Mouse (Mus musculus): ENCODE data around the gene Rpl18. TPM values are rescaled to one million over a fixed set of nuclear protein-coding genes. Genes with fewer than 3 reads are reported as not detected.

Rpl18 gene
- polyA plus RNA-seq, 1 experiment from 2014 or later: 1,026 TPM

GRCm38 (mm10) chr7:45716952-45717917, 2.0 kb downstream of the Rpl18 start:
- DNase-seq (ENCODE audit: low spot score) (no peak), ATAC-seq (replicated peaks; ENCODE audit: insufficient number of reproducible peaks, low FRiP score, low TSS enrichment, low read depth) (peak; percentile 19)
- H3K27ac ChIP-seq (replicated peaks; ENCODE audit: low read depth, low read length): peak overlapping the region; percentile 48; the same call in 1 of the 2 replicates
- peak overlapping the region; percentile 87 for H3K4me3 ChIP-seq (ENCODE audit: low read depth, low read length)
- H3K4me2 ChIP-seq (ENCODE audit: low read depth, low read length): peak overlapping the region; percentile 71
- peak overlapping the region; percentile 78 for H3K9ac ChIP-seq (replicated peaks; ENCODE audit: low read length)
- peaks cover 21% of the 10 kb centered on the region for H3K36me3 ChIP-seq (replicated peaks; ENCODE audit: control insufficient read depth, insufficient read depth, low read depth, low read length)
- H3K27me3 ChIP-seq (ENCODE audit: control insufficient read depth, insufficient read depth, low read length): no peaks in the 10 kb centered on the region
- peaks cover 10% of the 10 kb centered on the region for H3K4me1 ChIP-seq (ENCODE audit: control insufficient read depth, insufficient read depth, low read length)
- no peaks in the 10 kb centered on the region for H3K9me3 ChIP-seq (replicated peaks; ENCODE audit: control insufficient read depth, low read length)
- WGBS: 12% methylated on average over 31 of the region's 31 CpGs

GRCm38 (mm10) chr7:45717918-45718297, 2.7 kb downstream of the Rpl18 start, which contains the start of gene Sphk2:
TSS of gene Sphk2 (minus strand) at chr7:45718002.
- peak; percentile 39 for ATAC-seq (replicated peaks; ENCODE audit: insufficient number of reproducible peaks, low FRiP score, low TSS enrichment, low read depth)
- no peaks in the 10 kb centered on the region for H3K27me3 ChIP-seq (ENCODE audit: control insufficient read depth, insufficient read depth, low read length)
- H3K4me2 ChIP-seq (ENCODE audit: low read depth, low read length): peak within 1 kb of the TSS; percentile 71
- H3K9me3 ChIP-seq (replicated peaks; ENCODE audit: control insufficient read depth, low read length): no peaks in the 10 kb centered on the region
- peak within 1 kb of the TSS; percentile 87 for H3K4me3 ChIP-seq (ENCODE audit: low read depth, low read length)
- peaks cover 10% of the 10 kb centered on the region for H3K4me1 ChIP-seq (ENCODE audit: control insufficient read depth, insufficient read depth, low read length)
- H3K27ac ChIP-seq (replicated peaks; ENCODE audit: low read depth, low read length): peak within 1 kb of the TSS; percentile 70
- WGBS: under 1% methylated on average over 41 of the region's 41 CpGs
- DNase-seq (ENCODE audit: low spot score): peak; percentile 100
- H3K9ac ChIP-seq (replicated peaks; ENCODE audit: low read length): peak within 1 kb of the TSS; percentile 95
- H3K36me3 ChIP-seq (replicated peaks; ENCODE audit: control insufficient read depth, insufficient read depth, low read depth, low read length): peaks cover 20% of the 10 kb centered on the region

- Histone ChIP-seq H3K4me2 (ENCODE audit: low read depth, low read length) (peak overlapping the region; percentile 64), H3K36me3 (replicated peaks; ENCODE audit: control insufficient read depth, insufficient read depth, low read depth, low read length) (peaks cover 19% of the 10 kb centered on the region), H3K27ac (replicated peaks; ENCODE audit: low read depth, low read length) (peak overlapping the region; percentile 70), H3K9me3 (replicated peaks; ENCODE audit: control insufficient read depth, low read length) (no peaks in the 10 kb centered on the region), H3K4me3 (ENCODE audit: low read depth, low read length) (peak overlapping the region; percentile 87), H3K27me3 (ENCODE audit: control insufficient read depth, insufficient read depth, low read length) (no peaks in the 10 kb centered on the region), H3K4me1 (ENCODE audit: control insufficient read depth, insufficient read depth, low read length) (peaks cover 10% of the 10 kb centered on the region), H3K9ac (replicated peaks; ENCODE audit: low read length) (peak overlapping the region; percentile 95)
- WGBS: under 1% methylated on average over 20 of the region's 20 CpGs
- ATAC-seq (replicated peaks; ENCODE audit: insufficient number of reproducible peaks, low FRiP score, low TSS enrichment, low read depth) (no peak), DNase-seq (ENCODE audit: low spot score) (no peak)
Observed at GRCm38 (mm10) chr7:45718331-45718730, 3.1 kb downstream of the Rpl18 start.

- H3K9me3 ChIP-seq (replicated peaks; ENCODE audit: control insufficient read depth, low read length): no peaks in the 10 kb centered on the region
- peak overlapping the region; percentile 95 for H3K9ac ChIP-seq (replicated peaks; ENCODE audit: low read length)
- H3K27me3 ChIP-seq (ENCODE audit: control insufficient read depth, insufficient read depth, low read length): no peaks in the 10 kb centered on the region
- H3K27ac ChIP-seq (replicated peaks; ENCODE audit: low read depth, low read length): no peak overlapping the region
- peaks cover 24% of the 10 kb centered on the region for H3K36me3 ChIP-seq (replicated peaks; ENCODE audit: control insufficient read depth, insufficient read depth, low read depth, low read length)
- peak overlapping the region; percentile 64 for H3K4me2 ChIP-seq (ENCODE audit: low read depth, low read length)
- 79% methylated on average over 10 of the region's 10 CpGs for WGBS
- H3K4me1 ChIP-seq (ENCODE audit: control insufficient read depth, insufficient read depth, low read length): peaks cover 7% of the 10 kb centered on the region
- H3K4me3 ChIP-seq (ENCODE audit: low read depth, low read length): peak overlapping the region; percentile 87
- ATAC-seq (replicated peaks; ENCODE audit: insufficient number of reproducible peaks, low FRiP score, low TSS enrichment, low read depth): no peak
- DNase-seq (ENCODE audit: low spot score): no peak
Observed at GRCm38 (mm10) chr7:45719180-45719579, 3.9 kb downstream of the Rpl18 start.

GRCm38 (mm10) chr7:45719738-45720412, 4.6 kb downstream of the Rpl18 start:
- Histone ChIP-seq H3K4me3 (ENCODE audit: low read depth, low read length) (peak overlapping the region; percentile 87; the same call in 1 of the 2 replicates), H3K9ac (replicated peaks; ENCODE audit: low read length) (no peak overlapping the region), H3K27me3 (ENCODE audit: control insufficient read depth, insufficient read depth, low read length) (no peaks in the 10 kb centered on the region), H3K36me3 (replicated peaks; ENCODE audit: control insufficient read depth, insufficient read depth, low read depth, low read length) (peaks cover 24% of the 10 kb centered on the region), H3K4me1 (ENCODE audit: control insufficient read depth, insufficient read depth, low read length) (peaks cover 7% of the 10 kb centered on the region), H3K4me2 (ENCODE audit: low read depth, low read length) (no peak overlapping the region; the same call in 1 of the 2 replicates), H3K27ac (replicated peaks; ENCODE audit: low read depth, low read length) (no peak overlapping the region), H3K9me3 (replicated peaks; ENCODE audit: control insufficient read depth, low read length) (no peaks in the 10 kb centered on the region)
- 93% methylated on average over 15 of the region's 16 CpGs for WGBS
- DNase-seq (ENCODE audit: low spot score) (no peak), ATAC-seq (replicated peaks; ENCODE audit: insufficient number of reproducible peaks, low FRiP score, low TSS enrichment, low read depth) (no peak)

GRCm38 (mm10) chr7:45720413-45721233, 5.4 kb downstream of the Rpl18 start, which contains the start of gene Fam83e:
TSS of gene Fam83e (plus strand) at chr7:45721212.
- no peak for ATAC-seq (replicated peaks; ENCODE audit: insufficient number of reproducible peaks, low FRiP score, low TSS enrichment, low read depth)
- 86% methylated on average over 14 of the region's 14 CpGs for WGBS
- Histone ChIP-seq H3K4me2 (ENCODE audit: low read depth, low read length) (no peak within 1 kb of the TSS), H3K27me3 (ENCODE audit: control insufficient read depth, insufficient read depth, low read length) (no peaks in the 10 kb centered on the region), H3K9ac (replicated peaks; ENCODE audit: low read length) (no peak within 1 kb of the TSS), H3K9me3 (replicated peaks; ENCODE audit: control insufficient read depth, low read length) (no peaks in the 10 kb centered on the region), H3K27ac (replicated peaks; ENCODE audit: low read depth, low read length) (0 out of 2 replicates have a peak within 1 kb of the TSS, but pooled peaks have one; percentile 13), H3K4me1 (ENCODE audit: control insufficient read depth, insufficient read depth, low read length) (peaks cover 6% of the 10 kb centered on the region), H3K36me3 (replicated peaks; ENCODE audit: control insufficient read depth, insufficient read depth, low read depth, low read length) (peaks cover 24% of the 10 kb centered on the region), H3K4me3 (ENCODE audit: low read depth, low read length) (no peak within 1 kb of the TSS)
- DNase-seq (ENCODE audit: low spot score): no peak

GRCm38 (mm10) chr7:45721234-45721571, 5.9 kb downstream of the Rpl18 start:
- no peak overlapping the region for H3K9ac ChIP-seq (replicated peaks; ENCODE audit: low read length)
- WGBS: 89% methylated on average over 7 of the region's 7 CpGs
- H3K4me2 ChIP-seq (ENCODE audit: low read depth, low read length): no peak overlapping the region
- H3K27ac ChIP-seq (replicated peaks; ENCODE audit: low read depth, low read length): 0 out of 2 replicates have a peak overlapping the region, but pooled peaks have one; percentile 13
- no peaks in the 10 kb centered on the region for H3K27me3 ChIP-seq (ENCODE audit: control insufficient read depth, insufficient read depth, low read length)
- peaks cover 5% of the 10 kb centered on the region for H3K4me1 ChIP-seq (ENCODE audit: control insufficient read depth, insufficient read depth, low read length)
- peaks cover 24% of the 10 kb centered on the region for H3K36me3 ChIP-seq (replicated peaks; ENCODE audit: control insufficient read depth, insufficient read depth, low read depth, low read length)
- ATAC-seq (replicated peaks; ENCODE audit: insufficient number of reproducible peaks, low FRiP score, low TSS enrichment, low read depth) (no peak), DNase-seq (ENCODE audit: low spot score) (no peak)
- no peaks in the 10 kb centered on the region for H3K9me3 ChIP-seq (replicated peaks; ENCODE audit: control insufficient read depth, low read length)
- no peak overlapping the region for H3K4me3 ChIP-seq (ENCODE audit: low read depth, low read length)
